8 mouse cellular contexts compared by ENCODE assay signal in the genomic region with DNA sequence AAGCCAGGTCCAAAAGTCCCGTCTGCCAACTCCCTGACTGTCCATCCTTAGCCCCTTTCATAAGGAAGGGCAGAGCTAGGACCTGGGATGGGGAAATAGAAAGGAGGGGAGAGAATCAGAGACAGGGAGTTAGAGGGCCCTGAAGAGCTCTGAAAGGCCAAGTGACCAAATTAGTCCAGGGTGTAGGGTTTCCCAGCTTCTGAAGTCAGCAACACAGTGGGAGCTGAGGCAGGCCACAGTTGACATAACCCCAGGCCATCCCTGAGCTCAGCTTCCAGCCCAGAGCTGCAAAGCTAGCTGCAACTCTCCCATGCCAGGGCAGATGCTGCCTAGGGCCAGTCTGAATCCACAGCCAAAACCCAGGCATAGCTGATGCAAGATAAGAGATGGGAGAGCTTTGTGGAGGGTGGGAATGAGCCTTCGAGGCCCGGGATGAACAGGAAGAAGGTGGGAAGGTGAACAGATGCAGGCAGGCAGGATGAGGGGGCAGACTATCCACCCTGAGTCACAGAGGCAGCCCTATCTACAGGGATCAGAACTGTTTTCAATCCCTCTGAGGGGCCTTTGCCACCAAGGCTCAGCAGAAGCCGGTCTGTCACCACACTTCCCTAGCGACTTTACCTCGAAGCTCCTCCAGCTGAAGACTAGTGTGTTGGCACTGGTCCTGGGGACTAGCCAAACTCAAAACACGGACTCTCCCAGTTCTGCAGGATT. TPM values are rescaled to one million over a fixed set of nuclear protein-coding genes. Genes with fewer than 3 reads are reported as not detected.
DNase-seq lines count a peak whose midpoint lies in the region; ATAC-seq and TF ChIP-seq lines count a peak whose summit lies in the region.

No protein-coding gene starts in this region.

- peak overlapping the region; percentile 28; the same call in 1 of the 2 replicates for H3K9ac ChIP-seq in forebrain, embryonic 15.5 days (replicated peaks)
- peak overlapping the region; percentile 97 for H3K9ac ChIP-seq in limb, embryonic 12.5 days (replicated peaks)
- peak overlapping the region; percentile 17; the same call in 1 of the 2 replicates for H3K9ac ChIP-seq in neural tube, embryonic 15.5 days (replicated peaks)

- peaks cover 5% of the 10 kb centered on the region; the same call in 1 of the 2 replicates for H3K27me3 ChIP-seq in forebrain, embryonic 15.5 days
- H3K27me3 ChIP-seq in limb, embryonic 12.5 days = no peaks in the 10 kb centered on the region
- peaks cover 28% of the 10 kb centered on the region for H3K27me3 ChIP-seq in neural tube, embryonic 15.5 days (replicated peaks)

- no peak for TF ChIP-seq CTCF in lung, adult 2 months (IDR thresholded peaks at IDR 0.05; ENCODE audit: insufficient read depth, low read length)

- no peak for DNase-seq in lung, adult 2 months
- no peak for DNase-seq in lung, postnatal 4 days
- no peak for DNase-seq in kidney, postnatal 25 days
- DNase-seq in layer of hippocampus, postnatal 10 days (ENCODE audit: low spot score in 2 of 2) = no peak

- H3K4me1 ChIP-seq in lung, adult 2 months (ENCODE audit: control insufficient read depth, insufficient read depth, low read length) = 0 out of 2 replicates have a peak, but pooled peaks cover 11% of the 10 kb centered on the region
- peaks cover 95% of the 10 kb centered on the region for H3K4me1 ChIP-seq in forebrain, embryonic 15.5 days
- H3K4me1 ChIP-seq in limb, embryonic 12.5 days (replicated peaks) = peaks cover 82% of the 10 kb centered on the region
- H3K4me1 ChIP-seq in neural tube, embryonic 15.5 days = peaks cover 83% of the 10 kb centered on the region

- peak overlapping the region; percentile 43 for H3K4me2 ChIP-seq in forebrain, embryonic 15.5 days (replicated peaks)
- peak overlapping the region; percentile 98 for H3K4me2 ChIP-seq in limb, embryonic 12.5 days
- peak overlapping the region; percentile 74 for H3K4me2 ChIP-seq in neural tube, embryonic 15.5 days

- no peak for TF ChIP-seq POLR2A in lung, adult 2 months (IDR thresholded peaks at IDR 0.05; ENCODE audit: borderline replicate concordance, extremely low read depth, low read depth, low read length)

- peak overlapping the region; percentile 27 for H3K4me3 ChIP-seq in lung, adult 2 months (replicated peaks; ENCODE audit: extremely low read depth, low read depth, low read length)
- H3K4me3 ChIP-seq in forebrain, embryonic 15.5 days = peak overlapping the region; percentile 20
- peak overlapping the region; percentile 95 for H3K4me3 ChIP-seq in limb, embryonic 12.5 days (replicated peaks)
- H3K4me3 ChIP-seq in neural tube, embryonic 15.5 days (replicated peaks) = peak overlapping the region; percentile 24

- no peak for ATAC-seq in forebrain, embryonic 15.5 days (replicated peaks)
- ATAC-seq in limb, embryonic 12.5 days (ENCODE audit: insufficient number of reproducible peaks, insufficient read depth, low FRiP score, low TSS enrichment, low read depth) = no peak
- no peak for ATAC-seq in neural tube, embryonic 15.5 days (ENCODE audit: low FRiP score)
- ATAC-seq in frontal cortex, adult (ENCODE audit: low TSS enrichment) = no peak

- H3K36me3 ChIP-seq in forebrain, embryonic 15.5 days = no peaks in the 10 kb centered on the region
- H3K36me3 ChIP-seq in limb, embryonic 12.5 days = peaks cover 51% of the 10 kb centered on the region
- no peaks in the 10 kb centered on the region for H3K36me3 ChIP-seq in neural tube, embryonic 15.5 days

- H3K27ac ChIP-seq in forebrain, embryonic 15.5 days (replicated peaks) = no peak overlapping the region
- H3K27ac ChIP-seq in limb, embryonic 12.5 days = 0 out of 2 replicates have a peak overlapping the region, but pooled peaks have one; percentile 18
- no peak overlapping the region for H3K27ac ChIP-seq in neural tube, embryonic 15.5 days (replicated peaks)

- WGBS in lung, adult 2 months = 32% methylated on average over 7 of the region's 7 CpGs
- WGBS in forebrain, embryonic 15.5 days = 24% methylated on average over 7 of the region's 7 CpGs
- 13% methylated on average over 7 of the region's 7 CpGs for WGBS in limb, embryonic 12.5 days
- 47% methylated on average over 7 of the region's 7 CpGs for WGBS in neural tube, embryonic 15.5 days

- H3K9me3 ChIP-seq in forebrain, embryonic 15.5 days = no peaks in the 10 kb centered on the region
- no peaks in the 10 kb centered on the region for H3K9me3 ChIP-seq in limb, embryonic 12.5 days
- no peaks in the 10 kb centered on the region for H3K9me3 ChIP-seq in neural tube, embryonic 15.5 days (replicated peaks)

RNA-seq across cellular contexts. Expression of a gene that starts 4.5 kb away (rescaled TPM):
- polyA plus RNA-seq in lung, adult 2 months (2012; rRNA removed) = 56.6 and 59.0 TPM in 2 replicates
- polyA plus RNA-seq in forebrain, embryonic 15.5 days (2015; fragmentation: Nextera tagmentation; extraction: Ambion mirVana) = 7.3 and 7.6 TPM in 2 replicates
- polyA plus RNA-seq in limb, embryonic 12.5 days (2016; fragmentation: Nextera tagmentation; extraction: Ambion mirVana) = 8.3 and 11.1 TPM in 2 replicates
- 12.2 and 12.9 TPM in 2 replicates for polyA plus RNA-seq in neural tube, embryonic 15.5 days (2015; fragmentation: Nextera tagmentation; extraction: Ambion mirVana)
- 10 to 100 TPM; 76.5 to 81.6 TPM for total RNA-seq in layer of hippocampus, postnatal 10 days (2021)

RNA-seq across cellular contexts. Expression of a gene that starts 47.0 kb away (rescaled TPM):
- 59.1 and 61.6 TPM in 2 replicates for polyA plus RNA-seq in lung, adult 2 months (2012; rRNA removed)
- 2.2 and 2.7 TPM in 2 replicates for polyA plus RNA-seq in forebrain, embryonic 15.5 days (2015; fragmentation: Nextera tagmentation; extraction: Ambion mirVana)
- 2.0 and 3.0 TPM in 2 replicates for polyA plus RNA-seq in limb, embryonic 12.5 days (2016; fragmentation: Nextera tagmentation; extraction: Ambion mirVana)
- 4.1 and 4.6 TPM in 2 replicates for polyA plus RNA-seq in neural tube, embryonic 15.5 days (2015; fragmentation: Nextera tagmentation; extraction: Ambion mirVana)
- total RNA-seq in layer of hippocampus, postnatal 10 days (2021) = 1 to 10 TPM; 4.0 TPM

Comparison
In these comparisons a context has a peak if more than half of its experiments do, and no peak if none do; other contexts are left out.
1. H3K4me3 ChIP-seq: peak in every context shown above with its lines; median percentile 95 in limb, embryonic 12.5 days; 27 in lung, adult 2 months; 24 in neural tube, embryonic 15.5 days; 20 in forebrain, embryonic 15.5 days.
2. H3K4me2 ChIP-seq: peak in every context shown above with its lines; median percentile 98 in limb, embryonic 12.5 days; 74 in neural tube, embryonic 15.5 days; 43 in forebrain, embryonic 15.5 days.
3. H3K9ac ChIP-seq: peak in every context shown above with its lines; median percentile 97 in limb, embryonic 12.5 days; 28 in forebrain, embryonic 15.5 days; 17 in neural tube, embryonic 15.5 days.
4. RNA of a gene that starts 47.0 kb away (polyA plus RNA-seq): 59.1 to 61.6 TPM in lung, adult 2 months; 4.1 to 4.6 TPM in neural tube, embryonic 15.5 days, 2.2 to 2.7 TPM in forebrain, embryonic 15.5 days and 2.0 to 3.0 TPM in limb, embryonic 12.5 days; every median in the first group is over 10 times any median in the second.